Mouse (Mus musculus) left cerebral cortex, adult 2 months (tissue): ENCODE measurements around the gene Shld1. TPM values are rescaled to one million over a fixed set of nuclear protein-coding genes. Genes with fewer than 3 reads are reported as not detected.

ENCODE experiments used
- DNase-seq, 2 experiments: peaks; one replicate each; pipeline ENCODE4 v3.0.0; 2021 to 2022; ENCODE audit warnings: low spot score in 2 of 2, mixed read lengths in 1 of 2; ENCODE audit errors: extremely low spot score in 1 of 2
- H3K27ac ChIP-seq: fragments of 200-600 bp; 2 replicates; pipeline ENCODE4 v1.8.1; 2022
- H3K4me3 ChIP-seq: fragments of 200-600 bp; 2 replicates; pipeline ENCODE4 v1.8.1; 2022
- CTCF ChIP-seq: fragments of 200-600 bp; IDR thresholded peaks from 2 replicates; pipeline ENCODE4 v1.8.1; 2022; ENCODE audit warnings: antibody characterized with exemption, mild to moderate bottlenecking, moderate library complexity
- intact Hi-C: fragments of 180-260 bp; cut with DNase I; formaldehyde crosslinking; loops from one replicate; pipeline ENCODE4 v1.15.1; 2025
- total RNA-seq, 2 experiments: library from RNA; stranded (reverse); gene quantifications; 2 replicates each; pipeline ENCODE4 v1.2.3; 2021

Shld1 gene
- total RNA-seq, 2 experiments from 2014 or later = 9.6 to 10.7 TPM

DNA sequence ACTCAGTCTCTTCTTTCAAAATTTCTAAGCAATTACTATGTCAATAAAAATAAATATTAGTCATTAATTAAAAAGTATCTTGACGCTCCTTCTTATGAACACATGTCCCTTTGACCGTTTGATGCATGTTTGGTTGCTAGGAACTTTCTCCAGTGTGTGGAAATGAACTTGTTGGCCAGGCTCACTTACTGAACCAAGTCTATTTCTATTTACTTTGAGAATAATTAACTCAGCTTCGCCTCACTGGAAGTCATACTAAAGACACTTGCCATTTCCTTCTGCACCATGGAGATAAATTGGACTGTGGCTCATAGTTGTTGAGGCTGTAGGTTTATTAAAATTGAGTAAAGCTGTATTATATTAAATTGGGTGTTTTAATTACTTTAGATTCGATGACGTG is 46.2 kb downstream of the Shld1 start:
- intact Hi-C loops = no loop called here

DNA sequence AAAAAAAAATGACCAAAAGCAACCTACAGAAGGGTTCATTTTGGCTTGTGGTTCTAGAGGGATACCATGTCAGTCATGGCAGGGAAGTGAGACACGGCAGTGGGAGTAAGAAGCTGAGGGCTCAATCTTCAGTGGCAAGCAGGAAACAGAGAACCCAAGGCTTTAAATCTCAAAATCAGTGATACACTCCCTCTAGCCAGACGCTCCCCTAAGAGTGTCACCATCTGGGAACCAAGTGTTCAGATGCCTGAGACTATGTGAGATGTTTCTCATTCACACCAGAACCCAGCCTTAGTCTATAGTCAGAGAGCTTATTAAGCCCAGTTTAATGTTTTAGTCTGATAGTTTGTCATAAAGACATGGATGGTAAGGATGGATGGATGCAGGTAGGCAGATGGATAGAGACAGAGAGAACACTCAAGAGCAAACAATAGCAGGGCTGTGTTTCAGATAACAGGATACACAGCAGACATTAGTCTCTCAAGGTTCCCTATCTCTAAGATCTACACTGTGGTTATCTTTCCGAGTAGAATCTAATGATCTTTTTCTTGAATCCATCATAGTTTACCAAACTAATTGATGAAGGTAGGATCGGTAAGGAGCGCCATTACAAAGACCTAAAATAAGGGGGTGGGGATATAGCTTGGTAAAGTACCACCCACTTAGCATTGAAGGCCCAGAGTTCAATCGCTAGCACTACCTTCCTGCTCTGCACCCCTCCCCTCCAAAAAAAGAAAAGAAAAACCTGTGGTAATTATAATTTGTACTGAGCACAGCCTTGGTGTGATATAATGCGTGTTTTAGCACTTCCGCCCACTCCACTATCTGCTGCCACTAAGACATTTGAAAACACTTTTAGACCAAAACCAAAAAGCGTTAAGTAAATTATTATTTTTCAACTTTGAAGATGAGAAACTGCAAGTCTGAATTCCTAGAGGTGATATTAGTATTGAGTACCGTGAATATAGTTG is 47.2 kb downstream of the Shld1 start:
- TF ChIP-seq CTCF = no peak
- no peak for DNase-seq
- intact Hi-C loops = no loop called here
- H3K27ac ChIP-seq = peak overlapping the region; percentile 67
- H3K4me3 ChIP-seq = no peak overlapping the region

More for the DNA sequence above, 46.2 kb downstream of the Shld1 start:
- H3K27ac ChIP-seq = peak overlapping the region; percentile 67; the same call in 1 of the 2 replicates
- H3K4me3 ChIP-seq = no peak overlapping the region
- no peak for DNase-seq
- TF ChIP-seq CTCF = no peak

DNA sequence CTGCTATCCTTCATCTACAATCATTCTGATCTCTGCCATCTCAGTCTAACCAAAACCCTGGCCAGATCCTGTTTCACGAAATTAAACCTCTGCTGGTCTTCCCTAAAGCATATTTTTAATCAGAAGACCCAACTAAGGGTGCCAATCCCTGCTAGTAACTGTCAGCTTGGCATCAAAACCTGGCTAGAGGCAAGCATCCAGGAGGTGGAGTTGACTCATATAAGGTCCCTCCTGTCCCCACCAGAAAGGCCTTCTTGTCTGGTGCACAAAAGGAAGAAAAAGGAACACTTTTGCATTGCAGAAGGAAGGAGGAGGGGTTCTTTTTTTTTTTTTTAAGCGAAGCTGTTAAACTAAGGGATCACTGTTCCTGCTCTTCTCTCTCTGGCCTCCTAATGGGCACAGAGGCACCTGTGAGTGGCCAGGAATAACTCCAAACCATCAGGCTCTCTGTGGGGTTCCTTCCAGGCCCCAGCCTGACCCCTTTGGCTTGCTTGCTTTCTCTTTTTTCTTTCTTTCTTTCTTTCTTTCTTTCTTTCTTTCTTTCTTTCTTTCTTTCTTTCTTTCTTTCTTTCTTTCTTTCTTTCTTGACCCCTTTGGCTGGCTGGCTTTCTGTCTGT is 52.2 kb downstream of the Shld1 start:
- TF ChIP-seq CTCF = no peak

GRCm38 (mm10) chr2:132741862-132742347 is 55.2 kb downstream of the Shld1 start:
- intact Hi-C loops = loop anchor here (5.0 kb wide), 1 partner anchor 40 kb away; the partner anchor contains the start of gene Chgb
- peak; percentile 67 to 69 for DNase-seq
- peak overlapping the region; percentile 38 for H3K27ac ChIP-seq
- TF ChIP-seq CTCF = peak; percentile 23
- H3K4me3 ChIP-seq = no peak overlapping the region

More for the DNA sequence above, 52.2 kb downstream of the Shld1 start:
- Histone ChIP-seq H3K27ac (0 out of 2 replicates have a peak overlapping the region, but pooled peaks have one; percentile 32), H3K4me3 (no peak overlapping the region)
- intact Hi-C loops = no loop called here
- no peak for DNase-seq

DNA sequence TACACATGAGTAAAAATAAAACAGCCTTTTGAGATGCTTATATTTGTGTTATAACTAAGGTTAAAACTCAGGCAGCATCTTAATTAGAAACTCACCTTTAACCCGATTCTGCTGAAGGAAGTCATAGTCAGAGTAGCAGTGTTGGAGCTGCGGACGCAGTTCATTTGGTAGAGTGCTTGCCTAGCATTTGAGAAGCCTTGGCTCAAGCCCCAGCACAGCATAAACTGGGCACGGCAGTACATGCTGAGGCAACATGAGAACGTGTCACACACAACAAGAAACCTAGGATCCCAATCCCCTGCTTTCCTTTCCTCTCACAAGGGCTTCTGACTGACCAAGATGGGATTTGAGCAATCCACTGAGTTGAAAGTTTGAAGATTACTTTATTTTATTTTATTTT is 58.1 kb downstream of the Shld1 start:
- no peak for DNase-seq
- no peak for TF ChIP-seq CTCF
- intact Hi-C loops = loop anchor here (5.0 kb wide), 1 partner anchor 37 kb away; the partner anchor contains the start of gene Chgb
- H3K4me3 ChIP-seq = no peak overlapping the region
- no peak overlapping the region for H3K27ac ChIP-seq

GRCm38 (mm10) chr2:132746108-132746507 is 59.4 kb downstream of the Shld1 start:
- peak overlapping the region; percentile 36; the same call in 1 of the 2 replicates for H3K27ac ChIP-seq
- intact Hi-C loops = no loop called here

DNA sequence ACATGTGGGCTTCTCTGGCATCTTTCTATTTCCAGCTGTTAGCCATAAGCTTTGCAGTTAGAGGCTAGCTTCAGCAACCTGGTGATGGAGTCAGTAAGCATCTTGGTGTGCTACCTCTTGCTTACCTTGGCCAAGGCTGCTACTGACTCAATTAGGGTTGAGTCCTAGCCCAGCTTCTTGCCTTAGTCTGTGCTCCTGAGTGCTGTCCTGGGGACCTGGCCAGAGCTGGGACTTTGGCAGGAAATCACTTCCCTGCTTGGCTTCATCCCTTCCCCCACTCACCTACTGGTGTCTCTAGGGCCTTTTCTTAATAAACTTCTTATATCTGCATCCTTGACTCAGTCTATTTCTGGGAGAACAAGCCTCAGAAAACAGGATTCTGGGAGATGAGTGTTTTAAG is 64.0 kb downstream of the Shld1 start:
- no peak for TF ChIP-seq CTCF
- intact Hi-C loops = no loop called here
- DNase-seq = no peak
- H3K4me3 ChIP-seq = no peak overlapping the region
- H3K27ac ChIP-seq = no peak overlapping the region; the same call in 1 of the 2 replicates

More at GRCm38 (mm10) chr2:132746108-132746507, 59.4 kb downstream of the Shld1 start:
- TF ChIP-seq CTCF = no peak
- DNase-seq = no peak
- no peak overlapping the region for H3K4me3 ChIP-seq

DNA sequence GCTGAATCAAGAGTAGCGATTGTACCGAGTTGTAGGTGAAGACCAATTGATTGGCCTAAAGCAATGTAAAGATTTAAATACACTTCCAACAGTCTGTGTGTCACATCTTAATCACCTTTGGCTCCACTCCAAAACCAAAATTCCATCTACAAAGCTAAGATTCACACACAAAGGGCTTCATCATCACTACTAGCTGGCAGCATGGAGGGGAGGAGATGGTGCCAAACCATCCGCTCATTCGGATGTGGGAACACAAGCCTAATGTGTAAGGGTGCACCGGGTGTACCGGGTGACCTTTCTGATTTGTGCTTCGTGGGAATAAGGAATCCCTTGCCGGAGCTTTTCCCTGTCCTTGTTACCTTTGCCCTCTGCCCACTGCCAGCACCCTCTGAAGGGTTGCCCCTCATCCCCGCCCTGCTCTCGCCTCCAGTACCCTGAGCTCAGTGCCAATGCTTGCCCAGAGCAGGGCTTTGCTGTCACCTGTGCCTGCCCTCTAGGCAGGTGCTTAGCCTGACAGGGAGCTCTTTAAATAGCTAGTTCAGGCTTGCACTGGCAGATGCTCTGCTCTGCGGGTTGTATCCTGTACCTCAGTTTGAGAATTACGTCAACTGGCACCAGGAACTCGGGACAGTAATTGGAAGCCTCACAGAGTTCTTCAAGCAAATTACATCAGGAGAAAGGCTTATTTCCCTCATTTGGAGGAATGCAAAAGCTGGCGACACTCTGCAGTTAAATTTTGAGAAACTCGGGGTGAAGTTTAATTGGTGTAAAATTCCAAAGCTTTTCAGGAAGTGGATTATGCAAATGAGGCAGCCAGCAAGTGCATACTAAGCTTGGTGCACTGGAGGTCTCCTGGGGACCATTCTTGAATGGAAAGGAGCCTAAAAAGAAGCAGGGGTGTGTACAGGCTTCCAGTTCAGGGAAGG is 64.7 kb downstream of the Shld1 start:
- no peak overlapping the region for H3K4me3 ChIP-seq
- intact Hi-C loops = no loop called here
- peak overlapping the region; percentile 65 for H3K27ac ChIP-seq
- DNase-seq = peak; percentile 23 to 30
- TF ChIP-seq CTCF = no peak

DNA sequence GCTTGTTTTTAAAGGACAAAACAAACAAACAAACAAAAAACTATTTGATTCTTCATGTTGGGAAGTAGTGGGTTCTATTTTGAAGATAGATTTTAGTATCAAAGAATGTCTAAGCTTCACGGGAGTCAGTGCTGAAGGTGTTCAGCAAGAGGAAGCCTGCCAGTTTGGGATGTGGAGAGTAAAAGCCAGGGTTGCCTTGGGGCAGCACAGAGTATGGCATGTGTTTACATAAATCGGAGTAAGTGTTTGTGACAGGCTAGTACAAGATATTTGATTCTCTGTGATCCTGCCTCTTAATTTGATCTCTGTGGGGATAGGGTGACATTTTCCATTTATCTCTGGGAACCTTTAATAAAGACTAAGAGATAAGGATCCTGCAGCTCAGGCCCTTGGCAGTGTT is 65.7 kb downstream of the Shld1 start:
- Histone ChIP-seq H3K4me3 (no peak overlapping the region), H3K27ac (no peak overlapping the region)
- intact Hi-C loops = no loop called here
- DNase-seq = no peak
- no peak for TF ChIP-seq CTCF

DNA sequence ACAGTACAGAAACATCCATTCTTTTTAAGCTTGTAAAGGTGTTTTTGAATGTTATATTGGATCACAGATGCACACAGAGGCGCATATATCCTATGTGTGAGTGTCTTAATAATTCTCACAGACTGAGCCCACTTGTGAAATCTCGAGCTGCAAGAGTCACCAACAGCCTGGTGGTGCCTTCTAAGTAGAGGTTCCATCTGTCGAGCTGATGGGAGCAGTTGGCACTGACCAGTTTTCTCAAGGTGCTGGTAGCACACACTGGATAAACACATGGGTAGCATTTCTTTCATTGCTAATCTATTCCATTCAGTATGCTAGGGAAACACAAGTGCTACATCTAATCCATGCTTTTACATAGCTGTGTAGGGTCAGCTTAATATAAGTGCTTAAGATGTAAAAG is 66.4 kb downstream of the Shld1 start:
- no peak overlapping the region for H3K27ac ChIP-seq
- no peak overlapping the region for H3K4me3 ChIP-seq
- no peak for TF ChIP-seq CTCF
- no peak for DNase-seq
- intact Hi-C loops = no loop called here

- peak; percentile 56 to 59 for DNase-seq
- H3K27ac ChIP-seq = peak overlapping the region; percentile 78
- peak; percentile 21 for TF ChIP-seq CTCF
- H3K4me3 ChIP-seq = no peak overlapping the region
- intact Hi-C loops = loop anchor here (1.0 to 5.0 kb wide), 2 partner anchors 22 to 41 kb away; no protein-coding TSS in a partner anchor
Measured at GRCm38 (mm10) chr2:132757911-132758310, 71.2 kb downstream of the Shld1 start.
